Mouse (Mus musculus): ENCODE data around the gene AI413582. TPM values are rescaled to one million over a fixed set of nuclear protein-coding genes. Genes with fewer than 3 reads are reported as not detected.
A peak's percentile ranks its signal among the peaks of the same experiment; 100 is the strongest.

The AI413582 gene
- total and polyA plus RNA-seq, 2 experiments: 4.9 to 12.9 TPM

DNA sequence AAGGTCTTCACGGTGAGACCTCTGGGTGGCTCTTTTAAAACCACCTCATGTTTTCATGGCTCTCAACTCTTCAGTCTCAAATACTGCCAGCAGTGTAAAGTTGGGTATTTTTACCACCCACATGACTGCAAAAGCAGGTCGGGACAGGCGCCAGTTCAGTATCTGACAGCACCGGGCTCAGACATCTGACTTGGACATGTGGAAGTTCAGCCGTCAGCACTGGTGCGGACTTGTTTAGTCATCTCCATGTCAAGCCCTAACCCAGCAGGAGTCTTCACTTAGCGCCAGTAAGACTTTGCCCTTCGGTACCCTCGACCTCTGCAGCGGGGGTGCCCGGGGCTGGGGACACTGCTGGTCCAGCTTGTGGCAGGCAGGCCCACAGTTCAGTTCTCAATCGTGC lies 21.7 kb upstream of the AI413582 start:
- no peak overlapping the region for H3K9ac ChIP-seq (ENCODE audit: low read depth, low read length)
- H3K27me3 ChIP-seq (ENCODE audit: control insufficient read depth, insufficient read depth, low read length): no peaks in the 10 kb centered on the region
- no peak for TF ChIP-seq POLR2A (IDR thresholded peaks at IDR 0.05; ENCODE audit: extremely low read depth, insufficient read depth, low read length)
- TF ChIP-seq CTCF (IDR thresholded peaks at IDR 0.05; ENCODE audit: low read depth, low read length): no peak
- H3K4me1 ChIP-seq (ENCODE audit: control insufficient read depth, insufficient read depth, low read length): peaks cover 6% of the 10 kb centered on the region
- peak; percentile 67 for DNase-seq (ENCODE audit: extremely low read depth, low read depth, low spot score)
- 31% methylated on average over 12 of the region's 12 CpGs for WGBS
- no peaks in the 10 kb centered on the region; the same call in 1 of the 2 replicates for H3K79me2 ChIP-seq (ENCODE audit: control insufficient read depth, insufficient read depth, low read length)
- H3K4me3 ChIP-seq (ENCODE audit: insufficient read depth, low read depth, low read length): no peak overlapping the region
- no peak overlapping the region for H3K27ac ChIP-seq (replicated peaks; ENCODE audit: insufficient read depth, low read depth, low read length)
- no peaks in the 10 kb centered on the region for H3K36me3 ChIP-seq (ENCODE audit: control insufficient read depth, insufficient read depth, low read length)

DNA sequence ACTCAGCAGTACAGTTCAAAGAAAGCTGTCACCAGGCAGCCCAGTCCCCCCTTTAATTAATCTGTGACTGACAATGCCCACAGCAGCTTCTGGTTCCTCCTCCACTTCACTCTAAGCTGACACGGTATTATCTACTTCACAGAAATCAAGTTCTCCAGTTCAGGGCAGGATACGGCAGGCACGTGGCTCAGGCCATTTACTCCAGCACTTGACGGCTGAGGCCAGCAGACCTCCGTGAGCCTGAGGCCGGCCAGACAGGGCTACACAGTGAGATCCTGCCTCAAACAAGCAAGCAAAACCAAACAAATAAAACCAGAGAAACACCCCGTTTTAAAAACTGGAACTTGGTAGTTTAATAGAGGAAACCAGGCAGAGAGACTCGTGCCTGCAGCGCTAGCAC lies 21.1 kb upstream of the AI413582 start:
- Histone ChIP-seq H3K27ac (replicated peaks; ENCODE audit: insufficient read depth, low read depth, low read length) (no peak overlapping the region), H3K36me3 (ENCODE audit: control insufficient read depth, insufficient read depth, low read length) (no peaks in the 10 kb centered on the region), H3K79me2 (ENCODE audit: control insufficient read depth, insufficient read depth, low read length) (no peaks in the 10 kb centered on the region; the same call in 1 of the 2 replicates), H3K27me3 (ENCODE audit: control insufficient read depth, insufficient read depth, low read length) (no peaks in the 10 kb centered on the region), H3K4me1 (ENCODE audit: control insufficient read depth, insufficient read depth, low read length) (peaks cover 6% of the 10 kb centered on the region), H3K4me3 (ENCODE audit: insufficient read depth, low read depth, low read length) (no peak overlapping the region), H3K9ac (ENCODE audit: low read depth, low read length) (no peak overlapping the region)
- WGBS: 71% methylated on average over 9 of the region's 9 CpGs
- DNase-seq (ENCODE audit: extremely low read depth, low read depth, low spot score): no peak
- TF ChIP-seq CTCF (IDR thresholded peaks at IDR 0.05; ENCODE audit: low read depth, low read length): no peak
- TF ChIP-seq POLR2A (IDR thresholded peaks at IDR 0.05; ENCODE audit: extremely low read depth, insufficient read depth, low read length): no peak

DNA sequence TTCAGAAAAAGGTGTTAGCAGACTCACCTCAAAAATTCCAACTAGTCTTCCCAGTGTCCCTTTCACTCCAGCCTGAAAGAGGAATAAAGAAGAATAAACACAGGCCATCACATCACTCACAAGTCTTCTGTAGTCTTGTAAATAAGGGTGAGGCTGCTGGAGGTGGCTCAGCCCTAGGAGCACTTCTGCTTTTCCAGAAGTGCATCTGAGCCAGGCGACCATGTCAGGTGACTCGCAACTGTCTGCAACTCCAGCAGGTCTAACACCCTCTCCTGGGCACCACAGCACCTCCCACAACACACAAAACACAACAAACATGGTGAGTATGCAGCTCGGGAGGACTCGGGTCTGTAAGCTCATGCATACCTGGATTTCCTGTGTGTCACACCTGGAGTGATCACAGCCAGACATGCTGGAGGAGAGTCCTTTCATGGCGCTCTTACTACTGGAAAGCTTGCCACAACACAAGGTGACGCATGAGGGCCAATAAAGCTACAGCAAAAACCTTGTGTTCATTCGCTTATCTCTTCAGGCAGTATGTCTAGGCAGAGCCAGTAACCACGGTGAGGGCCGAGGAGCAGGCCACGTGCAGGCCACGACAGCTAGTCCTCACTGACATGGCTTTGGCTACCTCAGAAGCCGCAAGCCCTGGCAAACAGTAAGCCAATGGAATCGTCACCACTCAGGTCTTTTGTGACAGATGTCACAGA lies 17.8 kb upstream of the AI413582 start:
- no peak for TF ChIP-seq CTCF (IDR thresholded peaks at IDR 0.05; ENCODE audit: low read depth, low read length)
- no peak for TF ChIP-seq POLR2A (IDR thresholded peaks at IDR 0.05; ENCODE audit: extremely low read depth, insufficient read depth, low read length)
- Histone ChIP-seq H3K4me1 (ENCODE audit: control insufficient read depth, insufficient read depth, low read length) (peaks cover 5% of the 10 kb centered on the region), H3K27me3 (ENCODE audit: control insufficient read depth, insufficient read depth, low read length) (no peaks in the 10 kb centered on the region), H3K79me2 (ENCODE audit: control insufficient read depth, insufficient read depth, low read length) (no peaks in the 10 kb centered on the region; the same call in 1 of the 2 replicates), H3K9ac (ENCODE audit: low read depth, low read length) (no peak overlapping the region), H3K4me3 (ENCODE audit: insufficient read depth, low read depth, low read length) (no peak overlapping the region), H3K27ac (replicated peaks; ENCODE audit: insufficient read depth, low read depth, low read length) (no peak overlapping the region), H3K36me3 (ENCODE audit: control insufficient read depth, insufficient read depth, low read length) (peaks cover 9% of the 10 kb centered on the region; the same call in 1 of the 2 replicates)
- no peak for DNase-seq (ENCODE audit: extremely low read depth, low read depth, low spot score)
- WGBS: 93% methylated on average over 13 of the region's 13 CpGs

DNA sequence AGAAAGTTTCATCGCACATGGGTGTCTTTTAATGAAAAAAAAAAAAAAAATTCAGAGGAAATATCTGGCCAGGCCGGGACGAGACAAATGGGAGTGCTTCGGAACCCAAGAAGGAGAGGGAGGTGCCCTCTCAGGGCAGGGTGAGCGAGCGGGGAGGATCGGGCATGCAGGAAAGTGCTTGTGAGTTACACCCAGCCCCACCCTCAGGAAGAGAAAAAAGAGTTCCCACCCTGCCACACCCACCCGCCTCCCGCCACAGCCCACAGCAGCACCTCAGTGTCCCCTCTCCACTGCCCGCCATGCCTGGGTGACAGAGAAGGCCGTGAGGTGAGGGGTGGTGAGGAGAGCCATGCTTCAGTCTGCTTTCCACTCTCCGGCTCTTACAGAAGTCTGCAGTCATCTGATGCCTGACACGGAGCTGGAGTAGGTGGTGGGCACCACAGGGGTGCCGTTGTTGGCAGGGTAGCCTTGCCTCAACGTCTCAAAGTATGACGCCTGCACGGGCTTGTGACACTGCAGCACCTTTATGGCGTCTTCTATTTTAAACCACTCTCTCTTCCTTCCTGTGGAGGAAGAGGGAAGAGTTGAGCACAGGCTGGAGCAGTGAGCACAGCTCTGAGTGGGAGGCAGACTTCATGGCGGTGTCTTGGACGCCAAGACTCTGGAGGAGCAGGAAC lies 15.0 kb upstream of the AI413582 start:
- Histone ChIP-seq H3K4me3 (ENCODE audit: insufficient read depth, low read depth, low read length) (no peak overlapping the region), H3K36me3 (ENCODE audit: control insufficient read depth, insufficient read depth, low read length) (peaks cover 9% of the 10 kb centered on the region; the same call in 1 of the 2 replicates), H3K27ac (replicated peaks; ENCODE audit: insufficient read depth, low read depth, low read length) (no peak overlapping the region), H3K27me3 (ENCODE audit: control insufficient read depth, insufficient read depth, low read length) (no peaks in the 10 kb centered on the region), H3K79me2 (ENCODE audit: control insufficient read depth, insufficient read depth, low read length) (no peaks in the 10 kb centered on the region), H3K4me1 (ENCODE audit: control insufficient read depth, insufficient read depth, low read length) (no peaks in the 10 kb centered on the region), H3K9ac (ENCODE audit: low read depth, low read length) (no peak overlapping the region)
- TF ChIP-seq POLR2A (IDR thresholded peaks at IDR 0.05; ENCODE audit: extremely low read depth, insufficient read depth, low read length): no peak
- TF ChIP-seq CTCF (IDR thresholded peaks at IDR 0.05; ENCODE audit: low read depth, low read length): no peak
- no peak for DNase-seq (ENCODE audit: extremely low read depth, low read depth, low spot score)
- WGBS: 93% methylated on average over 20 of the region's 20 CpGs

DNA sequence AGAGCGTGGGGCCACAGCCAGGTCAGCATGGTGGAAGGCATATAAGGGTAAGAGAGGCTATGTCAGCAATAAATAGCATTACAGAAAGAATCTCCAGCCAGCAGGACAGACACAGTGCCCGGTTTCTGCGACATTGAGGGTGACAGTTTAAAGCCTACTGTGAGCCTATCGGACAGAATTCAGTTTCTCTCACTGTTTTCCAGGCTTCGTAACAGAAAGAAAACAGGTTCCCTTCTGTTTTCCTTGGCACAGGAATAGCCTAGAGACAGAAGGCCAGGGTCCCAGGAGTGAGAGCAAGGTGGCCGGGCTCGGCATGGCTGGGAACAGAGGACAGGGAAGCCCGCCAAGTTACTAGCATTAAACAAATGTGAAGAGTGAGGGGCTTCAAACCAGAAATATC lies 14.3 kb upstream of the AI413582 start:
- Histone ChIP-seq H3K79me2 (ENCODE audit: control insufficient read depth, insufficient read depth, low read length) (no peaks in the 10 kb centered on the region), H3K27ac (replicated peaks; ENCODE audit: insufficient read depth, low read depth, low read length) (no peak overlapping the region), H3K27me3 (ENCODE audit: control insufficient read depth, insufficient read depth, low read length) (no peaks in the 10 kb centered on the region), H3K4me1 (ENCODE audit: control insufficient read depth, insufficient read depth, low read length) (no peaks in the 10 kb centered on the region), H3K4me3 (ENCODE audit: insufficient read depth, low read depth, low read length) (no peak overlapping the region), H3K36me3 (ENCODE audit: control insufficient read depth, insufficient read depth, low read length) (peaks cover 9% of the 10 kb centered on the region; the same call in 1 of the 2 replicates), H3K9ac (ENCODE audit: low read depth, low read length) (no peak overlapping the region)
- 95% methylated on average over 8 of the region's 8 CpGs for WGBS
- no peak for TF ChIP-seq POLR2A (IDR thresholded peaks at IDR 0.05; ENCODE audit: extremely low read depth, insufficient read depth, low read length)
- TF ChIP-seq CTCF (IDR thresholded peaks at IDR 0.05; ENCODE audit: low read depth, low read length): no peak
- no peak for DNase-seq (ENCODE audit: extremely low read depth, low read depth, low spot score)

DNA sequence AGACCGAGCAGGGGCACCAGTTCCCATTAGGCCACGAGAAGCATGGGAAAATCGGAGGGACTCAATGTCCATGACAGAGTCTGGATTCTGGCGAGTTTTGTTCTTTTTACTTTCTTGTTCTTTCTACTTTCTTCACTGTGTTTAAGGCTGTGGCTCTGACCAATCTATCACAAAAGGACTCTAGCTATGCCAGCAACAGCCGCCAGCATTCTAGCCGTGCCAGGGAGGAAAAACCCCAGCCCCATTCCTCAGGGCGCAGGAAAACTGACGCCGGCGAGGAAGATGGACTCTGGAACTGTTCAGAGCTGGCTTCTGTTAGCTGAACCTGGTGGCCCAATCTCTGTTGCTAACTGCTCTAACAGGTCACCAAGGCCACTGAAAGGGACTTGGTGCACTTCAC lies 12.9 kb upstream of the AI413582 start:
- WGBS: 78% methylated on average over 10 of the region's 10 CpGs
- H3K9ac ChIP-seq (ENCODE audit: low read depth, low read length): no peak overlapping the region
- peak; percentile 81 for DNase-seq (ENCODE audit: extremely low read depth, low read depth, low spot score)
- no peaks in the 10 kb centered on the region for H3K79me2 ChIP-seq (ENCODE audit: control insufficient read depth, insufficient read depth, low read length)
- H3K27ac ChIP-seq (replicated peaks; ENCODE audit: insufficient read depth, low read depth, low read length): no peak overlapping the region
- no peak overlapping the region for H3K4me3 ChIP-seq (ENCODE audit: insufficient read depth, low read depth, low read length)
- peaks cover 9% of the 10 kb centered on the region; the same call in 1 of the 2 replicates for H3K36me3 ChIP-seq (ENCODE audit: control insufficient read depth, insufficient read depth, low read length)
- H3K27me3 ChIP-seq (ENCODE audit: control insufficient read depth, insufficient read depth, low read length): no peaks in the 10 kb centered on the region
- TF ChIP-seq CTCF (IDR thresholded peaks at IDR 0.05; ENCODE audit: low read depth, low read length): no peak
- no peak for TF ChIP-seq POLR2A (IDR thresholded peaks at IDR 0.05; ENCODE audit: extremely low read depth, insufficient read depth, low read length)
- H3K4me1 ChIP-seq (ENCODE audit: control insufficient read depth, insufficient read depth, low read length): no peaks in the 10 kb centered on the region

Measured in liver, adult 2 months (tissue).